Comparison of ENCODE assay signal across 9 mouse cellular contexts in genomic region chr19:31531249-31531740, GRCm38 (mm10).
DNase-seq lines count a peak whose midpoint lies in the region; ATAC-seq and TF ChIP-seq lines count a peak whose summit lies in the region.
"Had no signal": no experiment of that assay in that cellular context is flagged by ENCODE, and none has a peak within 500 bp of the region (broad histone marks: within the 10 kb centered on the region; RNA-seq: fewer than 3 reads in every experiment).

No protein-coding gene starts in this region.

- no peak overlapping the region for H3K9ac ChIP-seq in liver, adult 2 months (ENCODE audit: low read depth, low read length)
- H3K9ac ChIP-seq in liver, embryonic 12.5 days, result no peak overlapping the region
- no peak overlapping the region for H3K9ac ChIP-seq in kidney, embryonic 16.5 days (replicated peaks; ENCODE audit: low read length)
- H3K9ac ChIP-seq in neural tube, embryonic 14.5 days (replicated peaks; ENCODE audit: low read depth, low read length), result no peak overlapping the region
- no peak overlapping the region for H3K9ac ChIP-seq in forebrain, embryonic 12.5 days
- H3K9ac ChIP-seq: heart, embryonic 13.5 days had no signal

- no peak overlapping the region for H3K4me2 ChIP-seq in liver, embryonic 12.5 days
- peak overlapping the region; percentile 15; the same call in 1 of the 2 replicates for H3K4me2 ChIP-seq in kidney, embryonic 16.5 days (replicated peaks; ENCODE audit: low read depth, low read length)
- no peak overlapping the region for H3K4me2 ChIP-seq in neural tube, embryonic 14.5 days (ENCODE audit: low read depth, low read length)
- no peak overlapping the region for H3K4me2 ChIP-seq in forebrain, embryonic 12.5 days
- H3K4me2 ChIP-seq: heart, embryonic 13.5 days had no signal

- no peaks in the 10 kb centered on the region for H3K36me3 ChIP-seq in liver, adult 2 months (ENCODE audit: control insufficient read depth, insufficient read depth, low read length)
- H3K36me3 ChIP-seq in liver, embryonic 12.5 days, result no peaks in the 10 kb centered on the region
- H3K36me3 ChIP-seq in kidney, embryonic 16.5 days (ENCODE audit: insufficient read depth, low read length), result no peaks in the 10 kb centered on the region
- no peaks in the 10 kb centered on the region for H3K36me3 ChIP-seq in neural tube, embryonic 14.5 days (ENCODE audit: control insufficient read depth, insufficient read depth, low read length)
- H3K36me3 ChIP-seq in forebrain, embryonic 12.5 days (replicated peaks), result no peaks in the 10 kb centered on the region
- H3K36me3 ChIP-seq: heart, embryonic 13.5 days had no signal

- H3K4me3 ChIP-seq in liver, adult 2 months (ENCODE audit: insufficient read depth, low read depth, low read length), result no peak overlapping the region
- no peak overlapping the region for H3K4me3 ChIP-seq in liver, embryonic 12.5 days
- H3K4me3 ChIP-seq in kidney, embryonic 16.5 days (ENCODE audit: low read length), result no peak overlapping the region
- H3K4me3 ChIP-seq in neural tube, embryonic 14.5 days (ENCODE audit: low read depth, low read length), result no peak overlapping the region
- no peak overlapping the region for H3K4me3 ChIP-seq in forebrain, embryonic 12.5 days (replicated peaks)
- H3K4me3 ChIP-seq: heart, embryonic 13.5 days had no signal

- H3K9me3 ChIP-seq in liver, embryonic 12.5 days (replicated peaks), result no peaks in the 10 kb centered on the region
- no peaks in the 10 kb centered on the region for H3K9me3 ChIP-seq in kidney, embryonic 16.5 days (ENCODE audit: low read length)
- H3K9me3 ChIP-seq in neural tube, embryonic 14.5 days (ENCODE audit: control insufficient read depth, low read length), result no peaks in the 10 kb centered on the region
- H3K9me3 ChIP-seq in forebrain, embryonic 12.5 days, result no peaks in the 10 kb centered on the region
- H3K9me3 ChIP-seq: heart, embryonic 13.5 days had no signal

- no peak overlapping the region for H3K27ac ChIP-seq in liver, adult 2 months (replicated peaks; ENCODE audit: insufficient read depth, low read depth, low read length)
- no peak overlapping the region for H3K27ac ChIP-seq in liver, embryonic 12.5 days
- peak overlapping the region; percentile 76 for H3K27ac ChIP-seq in kidney, embryonic 16.5 days (ENCODE audit: low read length)
- H3K27ac ChIP-seq in neural tube, embryonic 14.5 days (ENCODE audit: low read depth, low read length), result no peak overlapping the region
- no peak overlapping the region for H3K27ac ChIP-seq in forebrain, embryonic 12.5 days

- TF ChIP-seq POLR2A in liver, adult 2 months (IDR thresholded peaks at IDR 0.05; ENCODE audit: extremely low read depth, insufficient read depth, low read length), result no peak

- H3K27me3 ChIP-seq in liver, adult 2 months (ENCODE audit: control insufficient read depth, insufficient read depth, low read length), result no peaks in the 10 kb centered on the region
- H3K27me3 ChIP-seq in liver, embryonic 12.5 days (replicated peaks), result no peaks in the 10 kb centered on the region
- no peaks in the 10 kb centered on the region for H3K27me3 ChIP-seq in kidney, embryonic 16.5 days (ENCODE audit: insufficient read depth, low read length)
- H3K27me3 ChIP-seq in neural tube, embryonic 14.5 days (ENCODE audit: control insufficient read depth, insufficient read depth, low read length), result no peaks in the 10 kb centered on the region
- H3K27me3 ChIP-seq in forebrain, embryonic 12.5 days, result no peaks in the 10 kb centered on the region
- H3K27me3 ChIP-seq: heart, embryonic 13.5 days had no signal

- no peaks in the 10 kb centered on the region for H3K79me2 ChIP-seq in liver, adult 2 months (ENCODE audit: control insufficient read depth, insufficient read depth, low read length)

- 54% methylated on average over 7 of the region's 7 CpGs for WGBS in liver, adult 2 months
- WGBS in liver, embryonic 12.5 days (ENCODE audit: insufficient replicate concordance), result 65% methylated on average over 7 of the region's 7 CpGs
- WGBS in kidney, embryonic 16.5 days, result 27% methylated on average over 7 of the region's 7 CpGs
- 47% methylated on average over 7 of the region's 7 CpGs for WGBS in neural tube, embryonic 14.5 days
- WGBS in forebrain, embryonic 12.5 days, result 71% methylated on average over 7 of the region's 7 CpGs

- H3K4me1 ChIP-seq in liver, adult 2 months (ENCODE audit: control insufficient read depth, insufficient read depth, low read length), result no peaks in the 10 kb centered on the region
- H3K4me1 ChIP-seq in liver, embryonic 12.5 days, result no peaks in the 10 kb centered on the region
- peaks cover 22% of the 10 kb centered on the region for H3K4me1 ChIP-seq in kidney, embryonic 16.5 days (ENCODE audit: insufficient read depth, low read length)
- no peaks in the 10 kb centered on the region for H3K4me1 ChIP-seq in neural tube, embryonic 14.5 days (ENCODE audit: control insufficient read depth, insufficient read depth, low read length)
- no peaks in the 10 kb centered on the region for H3K4me1 ChIP-seq in forebrain, embryonic 12.5 days

- peak; percentile 6 for DNase-seq in liver, adult 2 months (ENCODE audit: extremely low read depth, low read depth, low spot score)
- peak; percentile 54 for DNase-seq in embryo, embryonic 11 days
- no peak for DNase-seq in retina, embryonic 14.5 days (ENCODE audit: low spot score)
- DNase-seq in urinary bladder, postnatal 4 days (ENCODE audit: low spot score in 2 of 2), result no peak

- TF ChIP-seq CTCF in liver, adult 2 months (IDR thresholded peaks at IDR 0.05; ENCODE audit: low read depth, low read length), result no peak

- ATAC-seq in liver, embryonic 12.5 days, result no peak
- ATAC-seq in kidney, embryonic 16.5 days (ENCODE audit: low FRiP score, low TSS enrichment), result peak; percentile 76
- ATAC-seq in neural tube, embryonic 14.5 days (ENCODE audit: low read depth), result peak; percentile 72; the same call in 1 of the 2 replicates
- ATAC-seq in forebrain, embryonic 12.5 days (ENCODE audit: low FRiP score), result no peak

Comparison
In these comparisons a context has a peak if more than half of its experiments do, and no peak if none do; other contexts are left out.
1. DNase-seq: peak in liver, adult 2 months (single experiment) and embryo, embryonic 11 days (single experiment); none in retina, embryonic 14.5 days (single experiment) and urinary bladder, postnatal 4 days (0 of 2).
2. ATAC-seq: peak in kidney, embryonic 16.5 days (single experiment) and neural tube, embryonic 14.5 days (single experiment); none in liver, embryonic 12.5 days (single experiment) and forebrain, embryonic 12.5 days (single experiment).